Mouse (Mus musculus): ENCODE measurements around the gene Copg1. TPM values are rescaled to one million over a fixed set of nuclear protein-coding genes. Genes with fewer than 3 reads are reported as not detected.

Gene Copg1
- polyA plus RNA-seq, 1 experiment, result 69.3 TPM

GRCm38 (mm10) chr6:87873104-87873503 is 14.5 kb upstream of the Copg1 start:
- 48% methylated on average over 1 of the region's 1 CpGs for WGBS
- TF ChIP-seq CTCF (IDR thresholded peaks at IDR 0.05; ENCODE audit: borderline replicate concordance, control insufficient read depth, extremely low read depth, insufficient read depth, low read length, poor library complexity) (no peak), POLR2A (IDR thresholded peaks at IDR 0.05; ENCODE audit: control insufficient read depth, extremely low read depth, insufficient read depth, low read length, poor library complexity) (no peak)
- no peaks in the 10 kb centered on the region for H3K36me3 ChIP-seq (ENCODE audit: control insufficient read depth, insufficient read depth, low read length)
- no peak overlapping the region for H3K4me3 ChIP-seq (ENCODE audit: control insufficient read depth, insufficient read depth, low read length)
- H3K27me3 ChIP-seq (ENCODE audit: control insufficient read depth, insufficient read depth, low read length), result no peaks in the 10 kb centered on the region
- no peak for DNase-seq
- H3K4me1 ChIP-seq (replicated peaks; ENCODE audit: control insufficient read depth, insufficient read depth, low read length), result peaks cover 5% of the 10 kb centered on the region; the same call in 1 of the 2 replicates
- no peak overlapping the region for H3K27ac ChIP-seq (ENCODE audit: control insufficient read depth, insufficient read depth, low read length)

GRCm38 (mm10) chr6:87873963-87874362 is 13.7 kb upstream of the Copg1 start:
- Histone ChIP-seq H3K4me3 (ENCODE audit: control insufficient read depth, insufficient read depth, low read length) (no peak overlapping the region), H3K27ac (ENCODE audit: control insufficient read depth, insufficient read depth, low read length) (no peak overlapping the region), H3K36me3 (ENCODE audit: control insufficient read depth, insufficient read depth, low read length) (no peaks in the 10 kb centered on the region), H3K27me3 (ENCODE audit: control insufficient read depth, insufficient read depth, low read length) (no peaks in the 10 kb centered on the region), H3K4me1 (replicated peaks; ENCODE audit: control insufficient read depth, insufficient read depth, low read length) (peaks cover 12% of the 10 kb centered on the region)
- 91% methylated on average over 2 of the region's 2 CpGs for WGBS
- no peak for DNase-seq
- no peak for TF ChIP-seq POLR2A (IDR thresholded peaks at IDR 0.05; ENCODE audit: control insufficient read depth, extremely low read depth, insufficient read depth, low read length, poor library complexity)
- TF ChIP-seq CTCF (IDR thresholded peaks at IDR 0.05; ENCODE audit: borderline replicate concordance, control insufficient read depth, extremely low read depth, insufficient read depth, low read length, poor library complexity), result no peak

GRCm38 (mm10) chr6:87875083-87875482 is 12.5 kb upstream of the Copg1 start:
- Histone ChIP-seq H3K36me3 (ENCODE audit: control insufficient read depth, insufficient read depth, low read length) (no peaks in the 10 kb centered on the region), H3K4me1 (replicated peaks; ENCODE audit: control insufficient read depth, insufficient read depth, low read length) (peaks cover 20% of the 10 kb centered on the region), H3K27me3 (ENCODE audit: control insufficient read depth, insufficient read depth, low read length) (no peaks in the 10 kb centered on the region), H3K27ac (ENCODE audit: control insufficient read depth, insufficient read depth, low read length) (no peak overlapping the region), H3K4me3 (ENCODE audit: control insufficient read depth, insufficient read depth, low read length) (no peak overlapping the region)
- 90% methylated on average over 1 of the region's 1 CpGs for WGBS
- no peak for TF ChIP-seq POLR2A (IDR thresholded peaks at IDR 0.05; ENCODE audit: control insufficient read depth, extremely low read depth, insufficient read depth, low read length, poor library complexity)
- TF ChIP-seq CTCF (IDR thresholded peaks at IDR 0.05; ENCODE audit: borderline replicate concordance, control insufficient read depth, extremely low read depth, insufficient read depth, low read length, poor library complexity), result no peak
- DNase-seq, result no peak

- no peak for DNase-seq
- TF ChIP-seq CTCF (IDR thresholded peaks at IDR 0.05; ENCODE audit: borderline replicate concordance, control insufficient read depth, extremely low read depth, insufficient read depth, low read length, poor library complexity) (no peak), POLR2A (IDR thresholded peaks at IDR 0.05; ENCODE audit: control insufficient read depth, extremely low read depth, insufficient read depth, low read length, poor library complexity) (no peak)
- Histone ChIP-seq H3K27ac (ENCODE audit: control insufficient read depth, insufficient read depth, low read length) (no peak overlapping the region), H3K36me3 (ENCODE audit: control insufficient read depth, insufficient read depth, low read length) (no peaks in the 10 kb centered on the region), H3K4me1 (replicated peaks; ENCODE audit: control insufficient read depth, insufficient read depth, low read length) (peaks cover 23% of the 10 kb centered on the region), H3K4me3 (ENCODE audit: control insufficient read depth, insufficient read depth, low read length) (no peak overlapping the region), H3K27me3 (ENCODE audit: control insufficient read depth, insufficient read depth, low read length) (no peaks in the 10 kb centered on the region)
- 88% methylated on average over 7 of the region's 7 CpGs for WGBS
Measured at GRCm38 (mm10) chr6:87875562-87875961, 12.1 kb upstream of the Copg1 start.

- Histone ChIP-seq H3K27me3 (ENCODE audit: control insufficient read depth, insufficient read depth, low read length) (no peaks in the 10 kb centered on the region), H3K4me1 (replicated peaks; ENCODE audit: control insufficient read depth, insufficient read depth, low read length) (peaks cover 23% of the 10 kb centered on the region), H3K36me3 (ENCODE audit: control insufficient read depth, insufficient read depth, low read length) (no peaks in the 10 kb centered on the region), H3K4me3 (ENCODE audit: control insufficient read depth, insufficient read depth, low read length) (no peak overlapping the region), H3K27ac (ENCODE audit: control insufficient read depth, insufficient read depth, low read length) (no peak overlapping the region)
- TF ChIP-seq POLR2A (IDR thresholded peaks at IDR 0.05; ENCODE audit: control insufficient read depth, extremely low read depth, insufficient read depth, low read length, poor library complexity), result no peak
- TF ChIP-seq CTCF (IDR thresholded peaks at IDR 0.05; ENCODE audit: borderline replicate concordance, control insufficient read depth, extremely low read depth, insufficient read depth, low read length, poor library complexity), result no peak
- 79% methylated on average over 13 of the region's 13 CpGs for WGBS
- DNase-seq, result no peak
Measured at GRCm38 (mm10) chr6:87876068-87876643, 11.5 kb upstream of the Copg1 start.

- no peak for DNase-seq
- Histone ChIP-seq H3K27ac (ENCODE audit: control insufficient read depth, insufficient read depth, low read length) (no peak overlapping the region), H3K36me3 (ENCODE audit: control insufficient read depth, insufficient read depth, low read length) (no peaks in the 10 kb centered on the region), H3K4me3 (ENCODE audit: control insufficient read depth, insufficient read depth, low read length) (no peak overlapping the region), H3K4me1 (replicated peaks; ENCODE audit: control insufficient read depth, insufficient read depth, low read length) (peaks cover 32% of the 10 kb centered on the region), H3K27me3 (ENCODE audit: control insufficient read depth, insufficient read depth, low read length) (no peaks in the 10 kb centered on the region)
- WGBS, result 70% methylated on average over 4 of the region's 4 CpGs
- TF ChIP-seq POLR2A (IDR thresholded peaks at IDR 0.05; ENCODE audit: control insufficient read depth, extremely low read depth, insufficient read depth, low read length, poor library complexity), result no peak
- no peak for TF ChIP-seq CTCF (IDR thresholded peaks at IDR 0.05; ENCODE audit: borderline replicate concordance, control insufficient read depth, extremely low read depth, insufficient read depth, low read length, poor library complexity)
Measured at GRCm38 (mm10) chr6:87879010-87879409, 8.6 kb upstream of the Copg1 start.

- Histone ChIP-seq H3K36me3 (ENCODE audit: control insufficient read depth, insufficient read depth, low read length) (no peaks in the 10 kb centered on the region), H3K27me3 (ENCODE audit: control insufficient read depth, insufficient read depth, low read length) (no peaks in the 10 kb centered on the region), H3K4me1 (replicated peaks; ENCODE audit: control insufficient read depth, insufficient read depth, low read length) (peaks cover 32% of the 10 kb centered on the region), H3K27ac (ENCODE audit: control insufficient read depth, insufficient read depth, low read length) (peak overlapping the region; percentile 12; the same call in 1 of the 2 replicates), H3K4me3 (ENCODE audit: control insufficient read depth, insufficient read depth, low read length) (no peak overlapping the region)
- DNase-seq, result no peak
- no peak for TF ChIP-seq POLR2A (IDR thresholded peaks at IDR 0.05; ENCODE audit: control insufficient read depth, extremely low read depth, insufficient read depth, low read length, poor library complexity)
- no peak for TF ChIP-seq CTCF (IDR thresholded peaks at IDR 0.05; ENCODE audit: borderline replicate concordance, control insufficient read depth, extremely low read depth, insufficient read depth, low read length, poor library complexity)
- 45% methylated on average over 3 of the region's 3 CpGs for WGBS
Measured at GRCm38 (mm10) chr6:87879628-87880027, 8.0 kb upstream of the Copg1 start.
